Comparison of ENCODE assay signal across 21 mouse cellular contexts in the genomic region with DNA sequence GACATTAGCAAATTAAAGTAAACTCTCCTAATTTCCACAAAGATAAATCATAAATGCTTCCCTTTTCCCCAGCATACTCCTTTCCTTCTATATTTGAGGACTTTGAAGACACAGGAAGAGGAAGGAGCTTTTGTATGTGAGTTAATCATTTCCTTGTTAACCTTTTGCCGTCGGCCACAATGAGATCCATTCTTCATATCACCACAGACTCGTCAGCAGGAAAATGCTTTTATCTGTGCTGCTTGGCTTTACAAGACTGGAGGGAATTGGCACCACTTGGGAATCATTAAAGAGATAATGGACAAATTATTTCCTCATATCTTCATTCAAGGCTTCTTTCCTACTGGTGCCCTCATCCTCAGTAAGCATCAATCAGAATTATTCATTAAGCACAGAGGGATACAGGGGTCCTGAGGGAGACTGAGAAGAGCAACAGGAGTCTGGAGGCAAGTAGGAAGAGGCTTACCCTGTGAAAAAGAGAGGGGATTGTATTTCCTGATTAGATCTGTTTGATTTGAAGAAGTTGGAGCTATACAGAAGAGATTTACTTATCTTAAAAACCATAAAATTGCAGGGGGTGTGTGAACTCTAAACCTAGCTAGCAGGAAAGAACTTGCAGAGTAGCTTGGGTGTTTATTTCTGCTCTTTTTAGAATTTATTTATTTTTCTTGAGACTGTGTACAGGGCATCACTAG.
DNase-seq lines count a peak whose midpoint lies in the region; ATAC-seq and TF ChIP-seq lines count a peak whose summit lies in the region.
"Had no signal": no experiment of that assay in that cellular context is flagged by ENCODE, and none has a peak within 500 bp of the region (broad histone marks: within the 10 kb centered on the region; RNA-seq: fewer than 3 reads in every experiment).

No protein-coding gene starts in this region.

- no peak for ATAC-seq in embryonic facial prominence, embryonic 14.5 days (ENCODE audit: low read depth)
- ATAC-seq in midbrain, embryonic 13.5 days: peak; percentile 86
- ATAC-seq in midbrain, embryonic 11.5 days (ENCODE audit: low FRiP score): no peak; the same call in 1 of the 2 replicates
- peak; percentile 94 for ATAC-seq in intestine, embryonic 15.5 days
- ATAC-seq in midbrain, postnatal 0 days (ENCODE audit: low FRiP score): peak; percentile 34; the same call in 1 of the 2 replicates
- ATAC-seq: liver, embryonic 12.5 days had no signal

- no peaks in the 10 kb centered on the region for H3K36me3 ChIP-seq in embryonic facial prominence, embryonic 14.5 days (ENCODE audit: control insufficient read depth, insufficient read depth, low read length)
- H3K36me3 ChIP-seq in embryonic facial prominence, embryonic 10.5 days (replicated peaks): no peaks in the 10 kb centered on the region
- H3K36me3 ChIP-seq in midbrain, embryonic 13.5 days: no peaks in the 10 kb centered on the region
- no peaks in the 10 kb centered on the region for H3K36me3 ChIP-seq in midbrain, embryonic 11.5 days (ENCODE audit: control insufficient read depth, insufficient read depth, low read length)
- H3K36me3 ChIP-seq in intestine, embryonic 15.5 days: no peaks in the 10 kb centered on the region
- H3K36me3 ChIP-seq in midbrain, postnatal 0 days (ENCODE audit: insufficient read depth, low read length): no peaks in the 10 kb centered on the region
- H3K36me3 ChIP-seq in kidney, adult 2 months (ENCODE audit: control insufficient read depth, insufficient read depth, low read length): no peaks in the 10 kb centered on the region
- H3K36me3 ChIP-seq: forebrain, embryonic 10.5 days; heart, embryonic 12.5 days; limb, embryonic 12.5 days; liver, embryonic 12.5 days had no signal

- H3K9ac ChIP-seq in embryonic facial prominence, embryonic 14.5 days (ENCODE audit: low read depth, low read length): no peak overlapping the region
- H3K9ac ChIP-seq in midbrain, embryonic 13.5 days (replicated peaks): no peak overlapping the region
- no peak overlapping the region for H3K9ac ChIP-seq in midbrain, embryonic 11.5 days (ENCODE audit: low read length)
- no peak overlapping the region for H3K9ac ChIP-seq in intestine, embryonic 15.5 days
- H3K9ac ChIP-seq in midbrain, postnatal 0 days (replicated peaks; ENCODE audit: low read length, poor library complexity, severe bottlenecking): no peak overlapping the region
- H3K9ac ChIP-seq: heart, embryonic 12.5 days; limb, embryonic 12.5 days; liver, embryonic 12.5 days had no signal

- H3K9me3 ChIP-seq in embryonic facial prominence, embryonic 14.5 days (ENCODE audit: control insufficient read depth, low read length): no peaks in the 10 kb centered on the region
- H3K9me3 ChIP-seq in embryonic facial prominence, embryonic 10.5 days: no peaks in the 10 kb centered on the region
- no peaks in the 10 kb centered on the region for H3K9me3 ChIP-seq in midbrain, embryonic 13.5 days
- H3K9me3 ChIP-seq in midbrain, embryonic 11.5 days (ENCODE audit: control insufficient read depth, low read length): no peaks in the 10 kb centered on the region
- H3K9me3 ChIP-seq in intestine, embryonic 15.5 days: no peaks in the 10 kb centered on the region
- H3K9me3 ChIP-seq in midbrain, postnatal 0 days (ENCODE audit: low read length): no peaks in the 10 kb centered on the region
- H3K9me3 ChIP-seq: forebrain, embryonic 10.5 days; heart, embryonic 12.5 days; limb, embryonic 12.5 days; liver, embryonic 12.5 days had no signal

- H3K4me3 ChIP-seq in embryonic facial prominence, embryonic 14.5 days (ENCODE audit: low read depth, low read length): no peak overlapping the region
- H3K4me3 ChIP-seq in embryonic facial prominence, embryonic 10.5 days: no peak overlapping the region
- H3K4me3 ChIP-seq in midbrain, embryonic 13.5 days (replicated peaks): no peak overlapping the region
- no peak overlapping the region for H3K4me3 ChIP-seq in midbrain, embryonic 11.5 days (ENCODE audit: low read depth, low read length)
- H3K4me3 ChIP-seq in intestine, embryonic 15.5 days (replicated peaks): no peak overlapping the region
- H3K4me3 ChIP-seq in midbrain, postnatal 0 days (ENCODE audit: low read depth, low read length): no peak overlapping the region
- no peak overlapping the region for H3K4me3 ChIP-seq in kidney, adult 2 months (ENCODE audit: insufficient read depth, low read depth, low read length)
- H3K4me3 ChIP-seq: forebrain, embryonic 10.5 days; heart, embryonic 12.5 days; limb, embryonic 12.5 days; liver, embryonic 12.5 days had no signal

- H3K27me3 ChIP-seq in embryonic facial prominence, embryonic 14.5 days (replicated peaks; ENCODE audit: control insufficient read depth, insufficient read depth, low read length): no peaks in the 10 kb centered on the region
- no peaks in the 10 kb centered on the region for H3K27me3 ChIP-seq in embryonic facial prominence, embryonic 10.5 days (replicated peaks; ENCODE audit: low read depth, poor library complexity, severe bottlenecking)
- no peaks in the 10 kb centered on the region for H3K27me3 ChIP-seq in midbrain, embryonic 13.5 days
- H3K27me3 ChIP-seq in midbrain, embryonic 11.5 days (ENCODE audit: control insufficient read depth, insufficient read depth, low read length): no peaks in the 10 kb centered on the region
- H3K27me3 ChIP-seq in intestine, embryonic 15.5 days (replicated peaks): no peaks in the 10 kb centered on the region
- no peaks in the 10 kb centered on the region for H3K27me3 ChIP-seq in midbrain, postnatal 0 days (ENCODE audit: insufficient read depth, low read length)
- no peaks in the 10 kb centered on the region for H3K27me3 ChIP-seq in kidney, adult 2 months (replicated peaks; ENCODE audit: control insufficient read depth, insufficient read depth, low read length)
- H3K27me3 ChIP-seq: CH12.LX; heart, embryonic 12.5 days; limb, embryonic 12.5 days; liver, embryonic 12.5 days had no signal

- no peak for TF ChIP-seq CTCF in midbrain, postnatal 0 days (IDR thresholded peaks at IDR 0.05)
- TF ChIP-seq CTCF in kidney, adult 2 months (conservative IDR thresholded peaks at IDR 0.05; ENCODE audit: insufficient read depth, insufficient read length, low read depth, low read length): no peak

- no peak overlapping the region for H3K4me2 ChIP-seq in embryonic facial prominence, embryonic 14.5 days (ENCODE audit: low read depth, low read length)
- no peak overlapping the region for H3K4me2 ChIP-seq in midbrain, embryonic 13.5 days (replicated peaks)
- H3K4me2 ChIP-seq in midbrain, embryonic 11.5 days: no peak overlapping the region
- H3K4me2 ChIP-seq in intestine, embryonic 15.5 days (replicated peaks): no peak overlapping the region
- no peak overlapping the region for H3K4me2 ChIP-seq in midbrain, postnatal 0 days (ENCODE audit: low read depth, low read length, poor library complexity, severe bottlenecking)
- H3K4me2 ChIP-seq: heart, embryonic 12.5 days; limb, embryonic 12.5 days; liver, embryonic 12.5 days had no signal

- no peak overlapping the region for H3K27ac ChIP-seq in embryonic facial prominence, embryonic 14.5 days (replicated peaks; ENCODE audit: low read depth, low read length)
- no peak overlapping the region for H3K27ac ChIP-seq in embryonic facial prominence, embryonic 10.5 days (replicated peaks)
- no peak overlapping the region for H3K27ac ChIP-seq in midbrain, embryonic 13.5 days
- no peak overlapping the region for H3K27ac ChIP-seq in midbrain, embryonic 11.5 days (ENCODE audit: low read depth, low read length)
- peak overlapping the region; percentile 85 for H3K27ac ChIP-seq in intestine, embryonic 15.5 days
- H3K27ac ChIP-seq in midbrain, postnatal 0 days (ENCODE audit: low read depth, low read length): no peak overlapping the region
- no peak overlapping the region for H3K27ac ChIP-seq in kidney, adult 2 months (ENCODE audit: insufficient read depth, low read depth, low read length)
- H3K27ac ChIP-seq: forebrain, embryonic 10.5 days; limb, embryonic 12.5 days; liver, embryonic 12.5 days had no signal

- peak; percentile 4 for DNase-seq in embryonic facial prominence, embryonic 14.5 days (ENCODE audit: low spot score)
- no peak for DNase-seq in embryonic facial prominence, embryonic 10.5 days (ENCODE audit: low spot score)
- DNase-seq in midbrain, embryonic 11.5 days (ENCODE audit: low spot score, missing footprints): no peak
- DNase-seq in midbrain, postnatal 0 days (ENCODE audit: low spot score): peak; percentile 2
- no peak for DNase-seq in kidney, adult 2 months
- DNase-seq: adrenal gland, postnatal 36 days; cerebellum, adult 2 months; gastrocnemius, postnatal 10 days; heart, adult 11 months; heart, postnatal 14 days; lung, adult 2 months; right cerebral cortex, postnatal 14 days; spleen, adult 18-20 months; thymus, postnatal 36 days had no signal

- H3K4me1 ChIP-seq in embryonic facial prominence, embryonic 14.5 days (ENCODE audit: control insufficient read depth, insufficient read depth, low read length): no peaks in the 10 kb centered on the region
- peaks cover 8% of the 10 kb centered on the region; the same call in 1 of the 2 replicates for H3K4me1 ChIP-seq in embryonic facial prominence, embryonic 10.5 days
- H3K4me1 ChIP-seq in midbrain, embryonic 13.5 days (replicated peaks): 0 out of 2 replicates have a peak, but pooled peaks cover 5% of the 10 kb centered on the region
- no peaks in the 10 kb centered on the region for H3K4me1 ChIP-seq in midbrain, embryonic 11.5 days (ENCODE audit: control insufficient read depth, insufficient read depth, low read length)
- no peaks in the 10 kb centered on the region for H3K4me1 ChIP-seq in intestine, embryonic 15.5 days (replicated peaks)
- no peaks in the 10 kb centered on the region for H3K4me1 ChIP-seq in midbrain, postnatal 0 days (ENCODE audit: insufficient read depth, low read length)
- no peaks in the 10 kb centered on the region for H3K4me1 ChIP-seq in kidney, adult 2 months (ENCODE audit: control insufficient read depth, insufficient read depth, low read length)
- H3K4me1 ChIP-seq: limb, embryonic 12.5 days; liver, embryonic 12.5 days had no signal

- 23% methylated on average over 3 of the region's 3 CpGs for WGBS in embryonic facial prominence, embryonic 14.5 days
- WGBS in embryonic facial prominence, embryonic 10.5 days: 26% methylated on average over 3 of the region's 3 CpGs
- WGBS in midbrain, embryonic 13.5 days: 26% methylated on average over 3 of the region's 3 CpGs
- 58% methylated on average over 3 of the region's 3 CpGs for WGBS in midbrain, embryonic 11.5 days
- 9% methylated on average over 3 of the region's 3 CpGs for WGBS in intestine, embryonic 15.5 days
- WGBS in midbrain, postnatal 0 days: 23% methylated on average over 3 of the region's 3 CpGs
- WGBS in kidney, adult 2 months: 35% methylated on average over 3 of the region's 3 CpGs

- TF ChIP-seq POLR2A in kidney, adult 2 months (IDR thresholded peaks at IDR 0.05; ENCODE audit: low read depth, low read length): no peak

Comparison
In these comparisons a context has a peak if more than half of its experiments do, and no peak if none do; other contexts are left out.
1. ATAC-seq: peak in midbrain, embryonic 13.5 days (single experiment), intestine, embryonic 15.5 days (single experiment) and midbrain, postnatal 0 days (single experiment); none in embryonic facial prominence, embryonic 14.5 days (single experiment) and midbrain, embryonic 11.5 days (single experiment).
2. DNase-seq: peak in embryonic facial prominence, embryonic 14.5 days (single experiment) and midbrain, postnatal 0 days (single experiment); none in embryonic facial prominence, embryonic 10.5 days (single experiment), midbrain, embryonic 11.5 days (single experiment) and kidney, adult 2 months (single experiment).